Mouse (Mus musculus): ENCODE measurements around the gene Gna12. TPM values are rescaled to one million over a fixed set of nuclear protein-coding genes. Genes with fewer than 3 reads are reported as not detected.

Gna12 gene
- 8.4 and 8.5 TPM in 2 replicates for polyA plus RNA-seq (2015; fragmentation: Nextera tagmentation; extraction: Ambion mirVana)

- H3K27ac ChIP-seq (ENCODE audit: low read length), result peak within 1 kb of the TSS; percentile 70
- no peaks in the 10 kb centered on the region for H3K27me3 ChIP-seq (ENCODE audit: control insufficient read depth, insufficient read depth, low read depth, low read length)
- no peaks in the 10 kb centered on the region for H3K36me3 ChIP-seq (ENCODE audit: control insufficient read depth, insufficient read depth, low read length)
- H3K4me3 ChIP-seq (ENCODE audit: low read length), result peak within 1 kb of the TSS; percentile 90
- H3K9ac ChIP-seq (ENCODE audit: low read length), result peak within 1 kb of the TSS; percentile 85
- peak; percentile 99 for ATAC-seq (ENCODE audit: low read depth)
- H3K4me2 ChIP-seq (ENCODE audit: low read depth, low read length), result peak within 1 kb of the TSS; percentile 86
- WGBS, result under 1% methylated on average over 40 of the region's 49 CpGs
- no peaks in the 10 kb centered on the region for H3K9me3 ChIP-seq (ENCODE audit: control insufficient read depth, low read length)
- H3K4me1 ChIP-seq (replicated peaks; ENCODE audit: control insufficient read depth, insufficient read depth, low read length), result peaks cover 28% of the 10 kb centered on the region
Measured at GRCm38 (mm10) chr5:140830314-140831063, at the start of gene Gna12. Gene Gna12, minus strand, starts transcription at chr5:140830431.

GRCm38 (mm10) chr5:140878644-140879043, 48.4 kb upstream of the Gna12 start:
- 66% methylated on average over 6 of the region's 6 CpGs for WGBS
- H3K36me3 ChIP-seq (ENCODE audit: control insufficient read depth, insufficient read depth, low read length), result no peaks in the 10 kb centered on the region

GRCm38 (mm10) chr5:140873736-140874307, 43.6 kb upstream of the Gna12 start:
- Histone ChIP-seq H3K4me3 (ENCODE audit: low read length) (no peak overlapping the region), H3K9ac (ENCODE audit: low read length) (no peak overlapping the region), H3K27ac (ENCODE audit: low read length) (no peak overlapping the region), H3K27me3 (ENCODE audit: control insufficient read depth, insufficient read depth, low read depth, low read length) (no peaks in the 10 kb centered on the region; the same call in 1 of the 2 replicates), H3K36me3 (ENCODE audit: control insufficient read depth, insufficient read depth, low read length) (no peaks in the 10 kb centered on the region), H3K9me3 (ENCODE audit: control insufficient read depth, low read length) (no peaks in the 10 kb centered on the region; the same call in 1 of the 2 replicates), H3K4me2 (ENCODE audit: low read depth, low read length) (peak overlapping the region; percentile 34; the same call in 1 of the 2 replicates), H3K4me1 (replicated peaks; ENCODE audit: control insufficient read depth, insufficient read depth, low read length) (peaks cover 23% of the 10 kb centered on the region)
- no peak for ATAC-seq (ENCODE audit: low read depth)
- WGBS, result 43% methylated on average over 6 of the region's 6 CpGs

More at GRCm38 (mm10) chr5:140878644-140879043, 48.4 kb upstream of the Gna12 start:
- H3K27me3 ChIP-seq (ENCODE audit: control insufficient read depth, insufficient read depth, low read depth, low read length), result no peaks in the 10 kb centered on the region
- ATAC-seq (ENCODE audit: low read depth), result no peak
- no peaks in the 10 kb centered on the region; the same call in 1 of the 2 replicates for H3K4me1 ChIP-seq (replicated peaks; ENCODE audit: control insufficient read depth, insufficient read depth, low read length)
- no peak overlapping the region for H3K4me2 ChIP-seq (ENCODE audit: low read depth, low read length)
- H3K9me3 ChIP-seq (ENCODE audit: control insufficient read depth, low read length), result no peaks in the 10 kb centered on the region; the same call in 1 of the 2 replicates
- no peak overlapping the region for H3K27ac ChIP-seq (ENCODE audit: low read length)
- no peak overlapping the region for H3K9ac ChIP-seq (ENCODE audit: low read length)
- H3K4me3 ChIP-seq (ENCODE audit: low read length), result no peak overlapping the region

- peak overlapping the region; percentile 19; the same call in 1 of the 2 replicates for H3K4me3 ChIP-seq (ENCODE audit: low read length)
- H3K36me3 ChIP-seq (ENCODE audit: control insufficient read depth, insufficient read depth, low read length), result no peaks in the 10 kb centered on the region
- H3K27ac ChIP-seq (ENCODE audit: low read length), result no peak overlapping the region; the same call in 1 of the 2 replicates
- peak overlapping the region; percentile 34 for H3K4me2 ChIP-seq (ENCODE audit: low read depth, low read length)
- H3K4me1 ChIP-seq (replicated peaks; ENCODE audit: control insufficient read depth, insufficient read depth, low read length), result peaks cover 23% of the 10 kb centered on the region
- ATAC-seq (ENCODE audit: low read depth), result peak; percentile 47
- no peaks in the 10 kb centered on the region; the same call in 1 of the 2 replicates for H3K27me3 ChIP-seq (ENCODE audit: control insufficient read depth, insufficient read depth, low read depth, low read length)
- 7% methylated on average over 18 of the region's 18 CpGs for WGBS
- peak overlapping the region; percentile 47 for H3K9ac ChIP-seq (ENCODE audit: low read length)
- H3K9me3 ChIP-seq (ENCODE audit: control insufficient read depth, low read length), result no peaks in the 10 kb centered on the region
Measured at GRCm38 (mm10) chr5:140873039-140873551, 42.9 kb upstream of the Gna12 start.

- 20% methylated on average over 11 of the region's 11 CpGs for WGBS
- peak overlapping the region; percentile 19; the same call in 1 of the 2 replicates for H3K4me3 ChIP-seq (ENCODE audit: low read length)
- H3K4me2 ChIP-seq (ENCODE audit: low read depth, low read length), result peak overlapping the region; percentile 34
- ATAC-seq (ENCODE audit: low read depth), result peak; percentile 51
- H3K27ac ChIP-seq (ENCODE audit: low read length), result no peak overlapping the region; the same call in 1 of the 2 replicates
- no peaks in the 10 kb centered on the region for H3K36me3 ChIP-seq (ENCODE audit: control insufficient read depth, insufficient read depth, low read length)
- H3K4me1 ChIP-seq (replicated peaks; ENCODE audit: control insufficient read depth, insufficient read depth, low read length), result peaks cover 23% of the 10 kb centered on the region
- no peak overlapping the region for H3K9ac ChIP-seq (ENCODE audit: low read length)
- H3K27me3 ChIP-seq (ENCODE audit: control insufficient read depth, insufficient read depth, low read depth, low read length), result no peaks in the 10 kb centered on the region; the same call in 1 of the 2 replicates
- H3K9me3 ChIP-seq (ENCODE audit: control insufficient read depth, low read length), result no peaks in the 10 kb centered on the region
Measured at GRCm38 (mm10) chr5:140872532-140873038, 42.4 kb upstream of the Gna12 start.

GRCm38 (mm10) chr5:140871241-140871640, 41.0 kb upstream of the Gna12 start:
- 47% methylated on average over 6 of the region's 6 CpGs for WGBS
- Histone ChIP-seq H3K9me3 (ENCODE audit: control insufficient read depth, low read length) (no peaks in the 10 kb centered on the region), H3K27ac (ENCODE audit: low read length) (no peak overlapping the region)

GRCm38 (mm10) chr5:140869034-140869433, 38.8 kb upstream of the Gna12 start:
- WGBS, result 61% methylated on average over 2 of the region's 2 CpGs

More at GRCm38 (mm10) chr5:140871241-140871640, 41.0 kb upstream of the Gna12 start:
- H3K4me2 ChIP-seq (ENCODE audit: low read depth, low read length), result no peak overlapping the region
- H3K36me3 ChIP-seq (ENCODE audit: control insufficient read depth, insufficient read depth, low read length), result no peaks in the 10 kb centered on the region
- no peak overlapping the region for H3K9ac ChIP-seq (ENCODE audit: low read length)
- no peaks in the 10 kb centered on the region; the same call in 1 of the 2 replicates for H3K27me3 ChIP-seq (ENCODE audit: control insufficient read depth, insufficient read depth, low read depth, low read length)
- no peak overlapping the region for H3K4me3 ChIP-seq (ENCODE audit: low read length)
- ATAC-seq (ENCODE audit: low read depth), result no peak
- H3K4me1 ChIP-seq (replicated peaks; ENCODE audit: control insufficient read depth, insufficient read depth, low read length), result peaks cover 23% of the 10 kb centered on the region

GRCm38 (mm10) chr5:140859730-140860129, 29.5 kb upstream of the Gna12 start:
- H3K9me3 ChIP-seq (ENCODE audit: control insufficient read depth, low read length), result no peaks in the 10 kb centered on the region
- no peak overlapping the region for H3K27ac ChIP-seq (ENCODE audit: low read length)
- H3K27me3 ChIP-seq (ENCODE audit: control insufficient read depth, insufficient read depth, low read depth, low read length), result no peaks in the 10 kb centered on the region
- H3K4me3 ChIP-seq (ENCODE audit: low read length), result no peak overlapping the region
- no peak for ATAC-seq (ENCODE audit: low read depth)
- 77% methylated on average over 5 of the region's 5 CpGs for WGBS
- H3K4me1 ChIP-seq (replicated peaks; ENCODE audit: control insufficient read depth, insufficient read depth, low read length), result no peaks in the 10 kb centered on the region
- H3K9ac ChIP-seq (ENCODE audit: low read length), result no peak overlapping the region
- no peaks in the 10 kb centered on the region for H3K36me3 ChIP-seq (ENCODE audit: control insufficient read depth, insufficient read depth, low read length)
- no peak overlapping the region for H3K4me2 ChIP-seq (ENCODE audit: low read depth, low read length)

More at GRCm38 (mm10) chr5:140869034-140869433, 38.8 kb upstream of the Gna12 start:
- Histone ChIP-seq H3K4me1 (replicated peaks; ENCODE audit: control insufficient read depth, insufficient read depth, low read length) (peaks cover 23% of the 10 kb centered on the region), H3K36me3 (ENCODE audit: control insufficient read depth, insufficient read depth, low read length) (no peaks in the 10 kb centered on the region), H3K4me3 (ENCODE audit: low read length) (no peak overlapping the region), H3K4me2 (ENCODE audit: low read depth, low read length) (no peak overlapping the region), H3K9ac (ENCODE audit: low read length) (no peak overlapping the region), H3K27ac (ENCODE audit: low read length) (no peak overlapping the region), H3K27me3 (ENCODE audit: control insufficient read depth, insufficient read depth, low read depth, low read length) (no peaks in the 10 kb centered on the region; the same call in 1 of the 2 replicates), H3K9me3 (ENCODE audit: control insufficient read depth, low read length) (no peaks in the 10 kb centered on the region)
- no peak for ATAC-seq (ENCODE audit: low read depth)

GRCm38 (mm10) chr5:140858335-140858734, 28.1 kb upstream of the Gna12 start:
- ATAC-seq (ENCODE audit: low read depth), result no peak
- H3K36me3 ChIP-seq (ENCODE audit: control insufficient read depth, insufficient read depth, low read length), result no peaks in the 10 kb centered on the region
- H3K4me3 ChIP-seq (ENCODE audit: low read length), result no peak overlapping the region
- peaks cover 4% of the 10 kb centered on the region; the same call in 1 of the 2 replicates for H3K4me1 ChIP-seq (replicated peaks; ENCODE audit: control insufficient read depth, insufficient read depth, low read length)
- 74% methylated on average over 3 of the region's 3 CpGs for WGBS
- no peaks in the 10 kb centered on the region for H3K27me3 ChIP-seq (ENCODE audit: control insufficient read depth, insufficient read depth, low read depth, low read length)
- H3K9me3 ChIP-seq (ENCODE audit: control insufficient read depth, low read length), result no peaks in the 10 kb centered on the region
- H3K9ac ChIP-seq (ENCODE audit: low read length), result no peak overlapping the region
- H3K27ac ChIP-seq (ENCODE audit: low read length), result no peak overlapping the region
- no peak overlapping the region for H3K4me2 ChIP-seq (ENCODE audit: low read depth, low read length)
